Mouse (Mus musculus): ENCODE data around the gene Gstm6. TPM values are rescaled to one million over a fixed set of nuclear protein-coding genes. Genes with fewer than 3 reads are reported as not detected.
"Not testable (repeated sequence)": the region's sequence is repeated elsewhere in the genome, so short reads cannot be mapped to it uniquely, and the experiment has no call there.

Gene Gstm6
- polyA plus RNA-seq, 1 experiment from 2014 or later = 10.9 TPM

DNA sequence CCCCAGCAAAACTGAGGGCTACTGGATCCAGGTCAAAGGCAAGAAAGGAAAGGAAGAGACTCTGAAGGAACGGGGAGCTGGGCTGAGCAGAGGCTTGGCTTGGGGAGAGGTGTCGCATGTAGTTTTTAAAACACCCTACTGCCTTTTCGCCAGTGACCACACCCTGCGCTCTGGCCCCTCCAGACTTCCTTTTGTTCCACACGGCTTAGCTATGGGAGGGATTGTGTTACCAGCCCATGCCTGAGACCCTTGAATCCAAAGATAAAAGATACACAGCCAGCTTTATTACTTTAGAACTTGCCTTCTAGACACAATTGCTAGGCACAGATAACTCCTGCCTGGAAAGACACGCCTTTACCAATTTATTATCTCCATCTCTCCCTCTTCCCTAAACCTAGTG lies 37.6 kb downstream of the Gstm6 start:
- no peak overlapping the region for H3K4me3 ChIP-seq
- H3K36me3 ChIP-seq = no peaks in the 10 kb centered on the region
- H3K4me1 ChIP-seq (replicated peaks) = peaks cover 5% of the 10 kb centered on the region
- no peak for DNase-seq (ENCODE audit: low spot score)
- no peak overlapping the region for H3K27ac ChIP-seq
- H3K27me3 ChIP-seq (ENCODE audit: insufficient read depth, poor library complexity, severe bottlenecking) = no peaks in the 10 kb centered on the region
- no peaks in the 10 kb centered on the region for H3K9me3 ChIP-seq
- WGBS = 74% methylated on average over 6 of the region's 6 CpGs

DNA sequence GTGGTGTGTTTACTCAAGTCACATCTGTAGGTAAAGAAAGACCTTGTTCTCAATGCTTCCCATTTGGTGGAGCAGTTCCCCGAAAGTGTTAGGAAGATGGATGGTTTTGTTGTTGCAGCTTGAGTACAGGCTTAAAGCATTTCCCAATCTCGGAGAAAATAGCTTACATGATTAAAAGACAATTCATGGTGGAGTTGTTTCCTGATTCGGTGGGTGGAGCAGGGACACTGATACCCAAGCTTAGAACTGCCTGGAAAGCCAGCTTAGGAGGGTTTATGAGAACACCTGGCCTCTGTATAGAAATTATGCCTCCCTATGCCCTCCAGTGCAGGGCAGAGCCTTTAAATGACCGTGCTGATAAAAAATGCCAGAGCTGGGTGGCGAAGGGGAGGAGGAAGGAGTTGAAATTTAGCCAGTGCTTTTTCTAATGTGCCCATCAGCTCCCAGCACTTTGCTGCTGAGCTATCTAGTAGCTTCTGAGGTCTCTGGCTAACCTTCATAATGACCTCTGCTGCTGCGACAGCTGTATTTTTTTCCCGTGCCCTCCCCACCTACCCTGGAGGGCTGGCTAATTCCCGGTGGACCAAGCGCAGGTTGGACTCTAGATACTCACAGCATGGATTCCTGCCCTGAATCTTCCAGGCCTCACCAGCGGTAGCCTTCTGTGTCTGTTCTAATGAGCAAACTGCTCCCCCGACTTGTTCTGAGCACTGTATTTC lies 42.4 kb downstream of the Gstm6 start:
- DNase-seq (ENCODE audit: low spot score) = no peak
- no peak overlapping the region for H3K4me3 ChIP-seq
- H3K4me1 ChIP-seq (replicated peaks) = peaks cover 12% of the 10 kb centered on the region
- 73% methylated on average over 11 of the region's 11 CpGs for WGBS
- no peak overlapping the region for H3K27ac ChIP-seq
- peaks cover 28% of the 10 kb centered on the region for H3K36me3 ChIP-seq
- no peaks in the 10 kb centered on the region for H3K9me3 ChIP-seq
- no peaks in the 10 kb centered on the region for H3K27me3 ChIP-seq (ENCODE audit: insufficient read depth, poor library complexity, severe bottlenecking)

DNA sequence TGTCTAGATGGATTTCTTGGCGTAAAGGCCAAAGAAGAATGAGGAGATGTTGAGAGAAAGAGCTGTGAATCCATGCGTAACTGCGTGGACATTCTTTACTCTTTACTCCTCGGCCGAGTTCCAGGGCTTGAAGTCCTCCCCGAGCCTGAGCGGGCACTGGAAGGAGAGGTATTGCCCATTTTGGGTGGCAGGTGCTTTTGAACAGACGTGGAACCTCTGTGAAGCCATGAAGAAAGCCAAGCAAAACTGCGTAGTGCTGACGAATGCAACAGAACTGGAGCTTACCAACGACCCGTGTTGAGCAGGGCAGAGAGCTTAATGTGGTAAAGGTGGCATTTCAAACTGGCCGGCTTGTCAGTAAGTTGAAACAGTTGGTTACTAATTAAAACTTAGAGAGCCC lies 44.9 kb downstream of the Gstm6 start:
- H3K27me3 ChIP-seq (ENCODE audit: insufficient read depth, poor library complexity, severe bottlenecking) = no peaks in the 10 kb centered on the region
- no peak overlapping the region for H3K27ac ChIP-seq
- WGBS = 90% methylated on average over 13 of the region's 13 CpGs
- no peaks in the 10 kb centered on the region for H3K9me3 ChIP-seq
- H3K36me3 ChIP-seq = peaks cover 28% of the 10 kb centered on the region
- H3K4me1 ChIP-seq (replicated peaks) = peaks cover 23% of the 10 kb centered on the region
- no peak for DNase-seq (ENCODE audit: low spot score)
- no peak overlapping the region for H3K4me3 ChIP-seq

DNA sequence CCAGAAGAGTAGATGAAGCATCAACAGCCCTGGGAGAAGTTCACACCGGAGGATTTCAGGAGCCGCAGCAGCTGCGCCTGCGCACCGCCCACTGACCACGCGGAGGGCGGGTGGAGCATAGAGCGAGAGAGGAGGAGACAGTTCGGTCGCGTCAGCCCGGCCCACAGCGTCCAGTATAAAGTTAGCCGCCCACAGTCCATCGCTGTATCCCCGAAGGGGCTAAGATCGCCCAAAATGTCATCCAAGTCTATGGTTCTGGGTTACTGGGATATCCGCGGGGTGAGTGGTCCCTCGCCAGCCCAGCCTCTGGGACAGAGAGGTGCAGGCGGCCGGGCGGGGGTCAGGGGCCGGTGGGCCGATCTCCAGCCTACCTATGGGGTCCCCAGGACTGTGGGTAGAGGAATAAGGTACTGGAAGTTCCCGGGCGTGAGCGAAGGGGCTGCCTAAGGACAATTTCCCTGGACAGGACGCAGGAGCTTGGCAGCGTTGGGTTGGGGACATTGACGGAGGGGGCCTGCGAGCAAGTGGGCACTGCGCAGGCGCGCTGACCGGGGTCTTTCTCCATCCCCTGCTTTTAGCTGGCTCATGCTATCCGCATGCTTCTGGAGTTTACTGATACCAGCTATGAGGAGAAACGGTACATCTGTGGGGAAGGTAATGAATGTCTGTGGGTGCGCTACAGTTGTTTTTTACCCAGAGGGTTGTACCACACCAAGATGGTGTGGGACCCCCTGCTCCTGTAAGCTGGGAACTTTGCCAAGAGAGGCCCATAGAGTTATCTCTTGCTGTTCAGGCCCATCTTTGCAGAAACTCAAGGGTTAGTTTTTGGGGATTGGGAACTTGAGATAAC lies 47.6 kb downstream of the Gstm6 start, which contains the start of gene Gstm5:
Gstm5 (plus strand) TSS at position 102 of the 850 bp plus-strand sequence.
- WGBS = 7% methylated on average over 40 of the region's 40 CpGs
- H3K4me3 ChIP-seq = peak within 1 kb of the TSS; percentile 75
- no peaks in the 10 kb centered on the region for H3K27me3 ChIP-seq (ENCODE audit: insufficient read depth, poor library complexity, severe bottlenecking)
- H3K36me3 ChIP-seq = peaks cover 35% of the 10 kb centered on the region
- H3K27ac ChIP-seq = peak within 1 kb of the TSS; percentile 97
- peaks cover 18% of the 10 kb centered on the region for H3K4me1 ChIP-seq (replicated peaks)
- peak; percentile 87 for DNase-seq (ENCODE audit: low spot score)
- no peaks in the 10 kb centered on the region for H3K9me3 ChIP-seq

DNA sequence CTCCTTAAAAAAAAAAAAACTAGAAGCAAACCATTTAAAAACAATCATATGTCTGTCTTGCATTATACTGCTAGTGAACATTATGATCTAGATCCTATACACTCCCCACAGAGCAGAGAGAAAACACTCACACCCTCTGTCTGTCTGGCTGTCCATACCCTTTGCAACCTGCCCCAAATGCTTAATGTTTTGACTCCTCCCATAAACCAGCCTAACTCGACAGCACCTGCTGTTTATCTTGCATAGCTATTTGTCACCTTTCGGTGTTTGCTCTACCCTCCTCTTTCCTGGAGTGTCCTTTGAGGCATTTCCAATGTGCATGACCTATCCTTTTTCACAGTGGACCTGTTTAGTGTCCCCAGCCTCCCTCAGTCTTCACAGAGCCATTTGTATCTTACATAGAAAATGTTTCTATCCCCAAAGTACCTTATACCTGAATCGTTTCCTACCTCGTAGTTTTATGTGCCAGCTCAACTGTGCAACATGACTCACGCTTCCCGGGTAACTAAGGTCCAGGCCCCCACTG lies 48.3 kb downstream of the Gstm6 start:
- Histone ChIP-seq H3K9me3 (no peaks in the 10 kb centered on the region), H3K4me3 (peak overlapping the region; percentile 75), H3K36me3 (peaks cover 35% of the 10 kb centered on the region), H3K27ac (peak overlapping the region; percentile 97), H3K27me3 (ENCODE audit: insufficient read depth, poor library complexity, severe bottlenecking) (no peaks in the 10 kb centered on the region), H3K4me1 (replicated peaks) (peaks cover 17% of the 10 kb centered on the region)
- WGBS = 13% methylated on average over 6 of the region's 6 CpGs
- no peak for DNase-seq (ENCODE audit: low spot score)

DNA sequence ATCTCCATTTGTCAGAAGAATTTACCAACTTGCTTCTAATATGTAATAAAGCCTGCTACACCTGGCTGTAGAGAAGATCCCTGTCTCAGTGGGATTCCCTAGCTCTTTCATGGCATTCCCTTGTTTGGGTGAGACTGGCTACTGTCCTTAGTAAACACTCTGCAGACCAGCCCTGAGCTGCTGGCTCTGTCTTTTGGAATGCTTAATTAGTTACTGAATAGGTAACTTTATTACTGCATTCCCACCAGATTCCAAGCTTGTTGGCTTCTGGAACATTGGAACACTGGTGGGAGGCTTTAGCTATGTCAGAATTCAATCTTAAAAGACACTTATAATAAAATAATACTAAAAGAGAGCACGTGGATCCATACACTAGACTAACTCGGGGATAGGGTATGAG lies 54.3 kb downstream of the Gstm6 start:
- not testable (repeated sequence) for H3K36me3 ChIP-seq; H3K27ac ChIP-seq; H3K9me3 ChIP-seq; H3K27me3 ChIP-seq (ENCODE audit: insufficient read depth, poor library complexity, severe bottlenecking); H3K4me3 ChIP-seq; DNase-seq (ENCODE audit: low spot score); H3K4me1 ChIP-seq (replicated peaks)
- WGBS = 83% methylated on average over 2 of the region's 2 CpGs

Other genes starting within 250 kb of the Gstm6 start
- 86.7 and 90.7 TPM in 2 replicates for gene Ahcyl1, start 247.2 kb downstream of the Gstm6 start, polyA plus RNA-seq (2016; fragmentation: Nextera tagmentation; extraction: Ambion mirVana)
- 7.2 TPM in 2 replicates for gene Csf1, start 183.3 kb downstream of the Gstm6 start, polyA plus RNA-seq (2016; fragmentation: Nextera tagmentation; extraction: Ambion mirVana)
- not detected in 2 replicates for gene Eps8l3, start 66.5 kb downstream of the Gstm6 start, polyA plus RNA-seq (2016; fragmentation: Nextera tagmentation; extraction: Ambion mirVana)
- gene Gstm5, start 47.9 kb downstream of the Gstm6 start, polyA plus RNA-seq (2016; fragmentation: Nextera tagmentation; extraction: Ambion mirVana) = 219 and 233 TPM in 2 replicates
- 19.3 and 49.5 TPM in 2 replicates for gene Gstm7, start 11.9 kb downstream of the Gstm6 start, polyA plus RNA-seq (2016; fragmentation: Nextera tagmentation; extraction: Ambion mirVana)
- gene Gstm3, start 25.5 kb upstream of the Gstm6 start, polyA plus RNA-seq (2016; fragmentation: Nextera tagmentation; extraction: Ambion mirVana) = not detected in 2 replicates
- gene Gstm2, start 42.7 kb upstream of the Gstm6 start, polyA plus RNA-seq (2016; fragmentation: Nextera tagmentation; extraction: Ambion mirVana) = 20.7 and 25.7 TPM in 2 replicates
- 38.6 and 44.4 TPM in 2 replicates for gene Gstm1, start 74.2 kb upstream of the Gstm6 start, polyA plus RNA-seq (2016; fragmentation: Nextera tagmentation; extraction: Ambion mirVana)
- gene Gstm4, start 101.1 kb upstream of the Gstm6 start, polyA plus RNA-seq (2016; fragmentation: Nextera tagmentation; extraction: Ambion mirVana) = 12.8 and 13.9 TPM in 2 replicates
- 53.3 and 58.7 TPM in 2 replicates for gene Ampd2, start 142.9 kb upstream of the Gstm6 start, polyA plus RNA-seq (2016; fragmentation: Nextera tagmentation; extraction: Ambion mirVana)
- 0.46 and 0.81 TPM in 2 replicates for gene Gnat2, start 149.0 kb upstream of the Gstm6 start, polyA plus RNA-seq (2016; fragmentation: Nextera tagmentation; extraction: Ambion mirVana)
- gene Gnai3, start 202.4 kb upstream of the Gstm6 start, polyA plus RNA-seq (2016; fragmentation: Nextera tagmentation; extraction: Ambion mirVana) = 178 and 201 TPM in 2 replicates
- gene Gpr61, start 211.1 kb upstream of the Gstm6 start, polyA plus RNA-seq (2016; fragmentation: Nextera tagmentation; extraction: Ambion mirVana) = 0.95 and 1.4 TPM in 2 replicates
- gene Amigo1, start 242.6 kb upstream of the Gstm6 start, polyA plus RNA-seq (2016; fragmentation: Nextera tagmentation; extraction: Ambion mirVana) = 5.8 and 6.2 TPM in 2 replicates